Mouse (Mus musculus): ENCODE measurements around the gene Sct. TPM values are rescaled to one million over a fixed set of nuclear protein-coding genes. Genes with fewer than 3 reads are reported as not detected.

Gene Sct
- total RNA-seq, 1 experiment from 2014 or later: not detected

DNA sequence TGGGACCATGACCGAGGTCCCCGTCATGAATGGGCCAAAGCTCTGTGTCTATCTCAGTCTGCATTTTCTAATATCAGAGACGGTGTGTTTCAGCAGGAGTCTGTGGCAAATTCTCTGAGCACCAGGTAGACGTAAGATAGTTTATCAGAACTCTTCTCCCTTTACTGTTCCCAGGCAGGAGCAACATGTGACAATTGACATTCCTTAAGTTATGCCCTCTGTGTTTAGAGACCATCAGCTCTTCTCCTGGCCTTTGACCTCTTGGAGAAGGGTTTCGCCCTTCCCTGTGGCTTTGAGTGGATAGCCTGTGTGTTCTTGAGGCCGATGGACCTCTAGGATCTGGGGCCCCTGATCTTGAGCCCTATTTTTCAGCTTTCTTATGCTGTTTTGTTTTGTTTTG lies 49.2 kb downstream of the Sct start:
- no peak for DNase-seq

Other genes starting within 250 kb of the Sct start
- gene B4galnt4, start 218.0 kb downstream of the Sct start, total RNA-seq (2021): 2.5 and 3.6 TPM in 2 replicates
- gene Pkp3, start 200.9 kb downstream of the Sct start, total RNA-seq (2021): 0.86 and 1.2 TPM in 2 replicates
- 4.5 and 5.0 TPM in 2 replicates for gene Sigirr, start 178.6 kb downstream of the Sct start, total RNA-seq (2021)
- gene Ano9, start 161.3 kb downstream of the Sct start, total RNA-seq (2021): 0.33 TPM in 1 of 2 replicates, not detected in the other
- gene Ptdss2, start 156.8 kb downstream of the Sct start, total RNA-seq (2021): 29.1 and 48.2 TPM in 2 replicates
- 298 and 356 TPM in 2 replicates for gene Rnh1, start 106.3 kb downstream of the Sct start, total RNA-seq (2021)
- 64.8 and 88.0 TPM in 2 replicates for gene Hras, start 85.1 kb downstream of the Sct start, total RNA-seq (2021)
- 6.4 and 10.8 TPM in 2 replicates for gene Lrrc56, start 85.0 kb downstream of the Sct start, total RNA-seq (2021)
- 0.39 TPM in 1 of 2 replicates, not detected in the other for gene Lmntd2, start 65.1 kb downstream of the Sct start, total RNA-seq (2021)
- gene Rassf7, start 63.3 kb downstream of the Sct start, total RNA-seq (2021): 5.7 and 8.0 TPM in 2 replicates
- 83.3 and 83.9 TPM in 2 replicates for gene Phrf1, start 50.3 kb downstream of the Sct start, total RNA-seq (2021)
- gene Irf7, start 12.7 kb downstream of the Sct start, total RNA-seq (2021): 7.8 and 10.4 TPM in 2 replicates
- gene Cdhr5, start 2.3 kb downstream of the Sct start, total RNA-seq (2021): 14.4 and 16.5 TPM in 2 replicates
- not detected in 2 replicates for gene Drd4, start 12.9 kb upstream of the Sct start, total RNA-seq (2021)
- 33.8 and 45.4 TPM in 2 replicates for gene Deaf1, start 48.6 kb upstream of the Sct start, total RNA-seq (2021)
- gene Tmem80, start 48.6 kb upstream of the Sct start, total RNA-seq (2021): 34.1 and 43.2 TPM in 2 replicates
- 1.6 and 2.6 TPM in 2 replicates for gene Eps8l2, start 59.7 kb upstream of the Sct start, total RNA-seq (2021)
- gene Taldo1, start 113.1 kb upstream of the Sct start, total RNA-seq (2021): 629 and 681 TPM in 2 replicates
- gene Gatd1, start 135.0 kb upstream of the Sct start, total RNA-seq (2021): 35.6 and 58.9 TPM in 2 replicates
- gene Cend1, start 150.4 kb upstream of the Sct start, total RNA-seq (2021): 0.57 and 1.3 TPM in 2 replicates
- 95.6 and 102 TPM in 2 replicates for gene Slc25a22, start 158.8 kb upstream of the Sct start, total RNA-seq (2021)
- gene Pidd1, start 164.9 kb upstream of the Sct start, total RNA-seq (2021): 3.0 and 3.3 TPM in 2 replicates
- 917 and 919 TPM in 2 replicates for gene Rplp2, start 168.2 kb upstream of the Sct start, total RNA-seq (2021)
- 538 and 617 TPM in 2 replicates for gene Pnpla2, start 176.1 kb upstream of the Sct start, total RNA-seq (2021)
- 9.9 and 13.5 TPM in 2 replicates for gene Cracr2b, start 182.0 kb upstream of the Sct start, total RNA-seq (2021)
- gene Cd151, start 188.3 kb upstream of the Sct start, total RNA-seq (2021): 287 and 310 TPM in 2 replicates
- 89.5 and 102 TPM in 2 replicates for gene Polr2l, start 196.0 kb upstream of the Sct start, total RNA-seq (2021)
- gene Tspan4, start 196.1 kb upstream of the Sct start, total RNA-seq (2021): 70.9 and 99.3 TPM in 2 replicates

Data from adrenal gland, postnatal 25 days (tissue).